In the genomic region with DNA sequence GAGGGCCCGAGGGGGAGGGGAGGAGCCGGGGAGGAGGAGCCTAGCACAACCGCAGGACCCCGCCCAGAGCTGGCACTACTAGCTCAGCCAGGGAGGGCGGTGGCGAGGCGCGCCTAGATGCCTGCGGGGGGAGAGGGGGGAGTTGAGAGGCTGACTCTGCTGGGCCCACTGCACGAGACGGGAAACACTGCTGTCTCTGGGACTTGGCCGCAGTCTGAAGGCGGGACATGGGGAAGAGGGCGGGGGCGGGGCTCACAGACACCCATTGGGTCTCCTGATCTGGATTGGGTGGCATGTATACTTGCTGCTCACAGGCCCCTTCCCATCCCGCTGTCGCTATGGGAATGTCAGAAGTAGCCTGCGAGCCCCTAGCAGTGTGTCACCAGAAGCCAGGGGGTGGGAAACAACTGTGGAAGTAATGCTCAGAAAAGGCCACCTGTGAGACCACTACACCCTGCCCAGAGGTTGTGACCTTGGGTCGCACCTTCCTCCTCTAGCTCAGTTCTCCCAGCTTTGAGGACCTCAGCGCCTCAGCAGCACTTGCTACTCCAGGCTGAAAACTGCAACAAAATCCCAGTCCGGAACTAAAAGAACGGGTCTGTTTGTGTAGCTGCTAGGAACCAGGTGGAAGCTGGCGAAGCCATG, we compare ENCODE assay signal across 8 mouse cellular contexts. TPM values are rescaled to one million over a fixed set of nuclear protein-coding genes. Genes with fewer than 3 reads are reported as not detected.
DNase-seq lines count a peak whose midpoint lies in the region; ATAC-seq and TF ChIP-seq lines count a peak whose summit lies in the region.

A gene (minus strand): TSS at position 216 of the 645 bp plus-strand sequence.

- TF ChIP-seq CTCF in gastrocnemius, adult 2 months (IDR thresholded peaks at IDR 0.05): no peak
- TF ChIP-seq CTCF in hindbrain, postnatal 0 days (IDR thresholded peaks at IDR 0.05; ENCODE audit: low read depth): peak; percentile 9; the same call in 1 of the 2 replicates
- no peak; the same call in 1 of the 2 replicates for TF ChIP-seq CTCF in left cerebral cortex, adult 2 months (IDR thresholded peaks at IDR 0.05)

- H3K4me2 ChIP-seq in hindbrain, postnatal 0 days (ENCODE audit: low read depth, low read length): peak within 1 kb of the TSS; percentile 65

- intact Hi-C loops in gastrocnemius, adult 2 months (cut with DNase I): loop anchor here (5.0 kb wide), 1 partner anchor 65 kb away; a partner anchor contains a TSS
- intact Hi-C loops in left cerebral cortex, adult 2 months (cut with DNase I): loop anchor here (2.0 kb wide), 1 partner anchor 58 kb away; no protein-coding TSS in a partner anchor

- peak; percentile 36 for DNase-seq in WW6 (ENCODE audit: low read depth, low spot score)
- peak; percentile 46 to 77 for DNase-seq in cerebellum, postnatal 4 days (ENCODE audit: low spot score in 2 of 2)
- DNase-seq in gastrocnemius, adult 2 months: peak; percentile 92
- DNase-seq in hindbrain, postnatal 0 days (ENCODE audit: low spot score): peak; percentile 88
- DNase-seq in left cerebral cortex, adult 2 months (ENCODE audit: extremely low spot score in 1 of 2, low spot score in 2 of 2): peak; percentile 72 to 80
- DNase-seq in right cerebral cortex, adult 2 months (ENCODE audit: low spot score in 2 of 2): peak; percentile 68 to 73
- peak; percentile 89 for DNase-seq in urinary bladder, postnatal 14 days (ENCODE audit: low spot score)

- H3K27ac ChIP-seq in gastrocnemius, adult 2 months: peak within 1 kb of the TSS; percentile 93
- H3K27ac ChIP-seq in hindbrain, postnatal 0 days: peak within 1 kb of the TSS; percentile 88
- H3K27ac ChIP-seq in left cerebral cortex, adult 2 months: peak within 1 kb of the TSS; percentile 77

- no peaks in the 10 kb centered on the region for H3K36me3 ChIP-seq in hindbrain, postnatal 0 days (ENCODE audit: insufficient read depth, low read length)

- no peaks in the 10 kb centered on the region for H3K27me3 ChIP-seq in hindbrain, postnatal 0 days (ENCODE audit: insufficient read depth, low read length)

- WGBS in hindbrain, postnatal 0 days: 32% methylated on average over 17 of the region's 23 CpGs

- peak within 1 kb of the TSS; percentile 82 for H3K4me3 ChIP-seq in gastrocnemius, adult 2 months
- H3K4me3 ChIP-seq in hindbrain, postnatal 0 days (ENCODE audit: low read length): peak within 1 kb of the TSS; percentile 51
- H3K4me3 ChIP-seq in left cerebral cortex, adult 2 months: peak within 1 kb of the TSS; percentile 51

- no peaks in the 10 kb centered on the region for H3K9me3 ChIP-seq in hindbrain, postnatal 0 days (ENCODE audit: low read length)

- peak within 1 kb of the TSS; percentile 64 for H3K9ac ChIP-seq in hindbrain, postnatal 0 days (replicated peaks; ENCODE audit: low read length)

- peak; percentile 97 for ATAC-seq in hindbrain, postnatal 0 days
- peak; percentile 99 for ATAC-seq in megakaryocyte, adult 5-6 weeks (ENCODE audit: poor library complexity, severe bottlenecking)

- H3K4me1 ChIP-seq in hindbrain, postnatal 0 days (ENCODE audit: insufficient read depth, low read length): no peaks in the 10 kb centered on the region

RNA-seq across cellular contexts. Expression of the gene that starts here (rescaled TPM):
- total RNA-seq in gastrocnemius, adult 2 months (2021): 10 to 100 TPM; 51.4 to 53.5 TPM
- total RNA-seq in hindbrain, postnatal 0 days (2014; rRNA removed): 80.1 and 81.3 TPM in 2 replicates
- 63.6 and 70.0 TPM in 2 replicates for polyA plus RNA-seq in hindbrain, postnatal 0 days (2015; fragmentation: Nextera tagmentation; extraction: Ambion mirVana)
- 10 to 100 TPM; 65.6 to 66.7 TPM for total RNA-seq in left cerebral cortex, adult 2 months (2021)
- 5.1 TPM in 2 replicates for total RNA-seq in megakaryocyte, adult 5-6 weeks (2015)
- total RNA-seq in megakaryocyte, adult 5-6 weeks (2017): 9.9 and 11.6 TPM in 2 replicates

Comparison
In these comparisons a context has a peak if more than half of its experiments do, and no peak if none do; other contexts are left out.
1. Peak in every context shown above with its lines: DNase-seq, ATAC-seq, H3K4me3 ChIP-seq and H3K27ac ChIP-seq.
2. DNase-seq: peak in every context shown above with its lines; median percentile 92 in gastrocnemius, adult 2 months; 89 in urinary bladder, postnatal 14 days; 88 in hindbrain, postnatal 0 days; 76 in left cerebral cortex, adult 2 months; 70 in right cerebral cortex, adult 2 months; 62 in cerebellum, postnatal 4 days; 36 in WW6.